11 mouse cellular contexts compared by ENCODE assay signal in genomic region chr9:37166899-37167298, GRCm38 (mm10). TPM values are rescaled to one million over a fixed set of nuclear protein-coding genes. Genes with fewer than 3 reads are reported as not detected.
A peak's percentile ranks its signal among the peaks of the same experiment; 100 is the strongest.
DNase-seq lines count a peak whose midpoint lies in the region; ATAC-seq and TF ChIP-seq lines count a peak whose summit lies in the region.
"Had no signal": no experiment of that assay in that cellular context is flagged by ENCODE, and none has a peak within 500 bp of the region (broad histone marks: within the 10 kb centered on the region; RNA-seq: fewer than 3 reads in every experiment).

No protein-coding gene starts in this region.

- H3K4me3 ChIP-seq in kidney, embryonic 16.5 days (ENCODE audit: low read length): no peak overlapping the region
- H3K4me3 ChIP-seq in forebrain, embryonic 12.5 days (replicated peaks): no peak overlapping the region
- H3K4me3 ChIP-seq: embryonic facial prominence, embryonic 13.5 days; limb, embryonic 13.5 days; megakaryocyte, embryonic 14.5 days had no signal

- peak; percentile 51; the same call in 1 of the 2 replicates for TF ChIP-seq CTCF in brain, embryonic 14.5 days (IDR thresholded peaks at IDR 0.05; ENCODE audit: borderline replicate concordance, extremely low read depth, insufficient read depth, insufficient read length)

- no peak for TF ChIP-seq POLR2A in brain, embryonic 14.5 days (IDR thresholded peaks at IDR 0.05; ENCODE audit: borderline replicate concordance, extremely low read depth, insufficient read depth, insufficient read length, poor library complexity, severe bottlenecking)

- WGBS in kidney, embryonic 16.5 days: 80% methylated on average over 2 of the region's 2 CpGs
- 68% methylated on average over 2 of the region's 2 CpGs for WGBS in forebrain, embryonic 12.5 days

- H3K9me3 ChIP-seq in kidney, embryonic 16.5 days (ENCODE audit: low read length): no peaks in the 10 kb centered on the region
- H3K9me3 ChIP-seq in forebrain, embryonic 12.5 days: no peaks in the 10 kb centered on the region
- H3K9me3 ChIP-seq: embryonic facial prominence, embryonic 13.5 days; limb, embryonic 13.5 days; megakaryocyte, embryonic 14.5 days had no signal

- H3K27ac ChIP-seq in kidney, embryonic 16.5 days (ENCODE audit: low read length): no peak overlapping the region
- H3K27ac ChIP-seq in forebrain, embryonic 12.5 days: no peak overlapping the region
- H3K27ac ChIP-seq: embryonic facial prominence, embryonic 13.5 days; limb, embryonic 13.5 days had no signal

- peak; percentile 44 to 49 for DNase-seq in kidney, postnatal 4 days
- DNase-seq in thymus, postnatal 4 days: peak; percentile 25
- no peak for DNase-seq in thymus, postnatal 0 days (ENCODE audit: low spot score)
- peak; percentile 38 for DNase-seq in brain, embryonic 14.5 days (ENCODE audit: low read depth)
- DNase-seq in spleen, adult 18-20 months: no peak
- DNase-seq: thymus, postnatal 25 days had no signal

- no peaks in the 10 kb centered on the region for H3K27me3 ChIP-seq in kidney, embryonic 16.5 days (ENCODE audit: insufficient read depth, low read length)
- no peaks in the 10 kb centered on the region for H3K27me3 ChIP-seq in forebrain, embryonic 12.5 days
- H3K27me3 ChIP-seq: embryonic facial prominence, embryonic 13.5 days had no signal

- H3K9ac ChIP-seq in kidney, embryonic 16.5 days (replicated peaks; ENCODE audit: low read length): no peak overlapping the region
- no peak overlapping the region for H3K9ac ChIP-seq in forebrain, embryonic 12.5 days
- H3K9ac ChIP-seq: embryonic facial prominence, embryonic 13.5 days; limb, embryonic 13.5 days had no signal

- H3K4me2 ChIP-seq in kidney, embryonic 16.5 days (replicated peaks; ENCODE audit: low read depth, low read length): no peak overlapping the region
- no peak overlapping the region for H3K4me2 ChIP-seq in forebrain, embryonic 12.5 days
- H3K4me2 ChIP-seq: embryonic facial prominence, embryonic 13.5 days; limb, embryonic 13.5 days had no signal

- no peak for ATAC-seq in kidney, embryonic 16.5 days (ENCODE audit: low FRiP score, low TSS enrichment)
- ATAC-seq in forebrain, embryonic 12.5 days (ENCODE audit: low FRiP score): no peak

- no peaks in the 10 kb centered on the region for H3K4me1 ChIP-seq in kidney, embryonic 16.5 days (ENCODE audit: insufficient read depth, low read length)
- no peaks in the 10 kb centered on the region for H3K4me1 ChIP-seq in forebrain, embryonic 12.5 days
- H3K4me1 ChIP-seq: limb, embryonic 13.5 days had no signal

- H3K36me3 ChIP-seq in kidney, embryonic 16.5 days (ENCODE audit: insufficient read depth, low read length): no peaks in the 10 kb centered on the region
- H3K36me3 ChIP-seq in forebrain, embryonic 12.5 days (replicated peaks): no peaks in the 10 kb centered on the region
- H3K36me3 ChIP-seq: embryonic facial prominence, embryonic 13.5 days; limb, embryonic 13.5 days had no signal

RNA-seq across cellular contexts. Expression of gene Pknox2, which starts 19.7 kb away (rescaled TPM):
- 11.0 and 12.7 TPM in 2 replicates for polyA plus RNA-seq in kidney, embryonic 16.5 days (2015; fragmentation: Nextera tagmentation; extraction: Ambion mirVana)
- 0.91 and 1.3 TPM in 2 replicates for polyA plus RNA-seq in thymus, postnatal 0 days (2015; fragmentation: Nextera tagmentation; extraction: Ambion mirVana)
- 37.2 and 38.3 TPM in 2 replicates for polyA plus RNA-seq in brain, embryonic 14.5 days (2012; rRNA removed)
- 27.1 and 29.5 TPM in 2 replicates for polyA plus RNA-seq in forebrain, embryonic 12.5 days (2016; fragmentation: Nextera tagmentation; extraction: Ambion mirVana)

RNA-seq across cellular contexts. Expression of gene Tmem218, which starts 41.1 kb away (rescaled TPM):
- 13.2 and 13.5 TPM in 2 replicates for polyA plus RNA-seq in kidney, embryonic 16.5 days (2015; fragmentation: Nextera tagmentation; extraction: Ambion mirVana)
- 9.5 and 13.2 TPM in 2 replicates for polyA plus RNA-seq in thymus, postnatal 0 days (2015; fragmentation: Nextera tagmentation; extraction: Ambion mirVana)
- 4.7 and 4.8 TPM in 2 replicates for polyA plus RNA-seq in brain, embryonic 14.5 days (2012; rRNA removed)
- polyA plus RNA-seq in forebrain, embryonic 12.5 days (2016; fragmentation: Nextera tagmentation; extraction: Ambion mirVana): 12.0 and 13.6 TPM in 2 replicates

Comparison
In these comparisons a context has a peak if more than half of its experiments do, and no peak if none do; other contexts are left out.
1. DNase-seq: peak in kidney, postnatal 4 days (2 of 2), thymus, postnatal 4 days (single experiment) and brain, embryonic 14.5 days (single experiment); none in thymus, postnatal 0 days (single experiment) and spleen, adult 18-20 months (0 of 2).